8 mouse cellular contexts compared by ENCODE assay signal in the genomic region with DNA sequence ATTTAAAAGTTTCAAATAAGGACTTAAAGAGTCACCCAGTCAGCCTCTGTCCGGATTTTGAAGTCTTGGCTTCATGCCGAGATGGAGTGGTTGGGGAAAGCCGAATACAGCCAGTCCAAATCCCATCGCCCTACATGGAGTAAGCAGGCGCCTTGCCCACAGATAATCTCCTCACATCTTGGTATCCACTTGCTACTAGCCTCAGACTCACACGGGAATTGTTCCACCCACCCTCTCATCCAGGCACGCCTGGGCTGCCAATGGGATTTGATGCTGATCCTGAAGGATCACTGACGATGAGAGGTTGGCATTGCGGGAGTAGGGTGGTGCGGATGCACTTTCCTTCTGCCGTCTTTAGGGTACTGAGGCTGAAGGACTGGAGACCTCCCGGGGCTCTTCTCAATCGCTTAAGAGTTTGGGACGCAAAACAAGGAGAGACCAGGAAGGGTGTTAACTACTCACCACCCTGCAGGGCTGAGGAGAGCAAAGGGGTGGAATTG. TPM values are rescaled to one million over a fixed set of nuclear protein-coding genes. Genes with fewer than 3 reads are reported as not detected.
DNase-seq lines count a peak whose midpoint lies in the region; ATAC-seq and TF ChIP-seq lines count a peak whose summit lies in the region.

Dnajc14 (plus strand) TSS at position 292 of the 500 bp plus-strand sequence.

- TF ChIP-seq CTCF in cortical plate, adult 2 months (IDR thresholded peaks at IDR 0.05; ENCODE audit: extremely low read depth, insufficient read depth, low read length): no peak
- no peak for TF ChIP-seq CTCF in hindbrain, postnatal 0 days (IDR thresholded peaks at IDR 0.05; ENCODE audit: low read depth)

- H3K27me3 ChIP-seq in erythroblast, embryonic 14.5 days (ENCODE audit: control insufficient read depth): peaks cover 24% of the 10 kb centered on the region
- H3K27me3 ChIP-seq in hindbrain, postnatal 0 days (ENCODE audit: insufficient read depth, low read length): no peaks in the 10 kb centered on the region

- H3K4me3 ChIP-seq in erythroblast, embryonic 14.5 days (replicated peaks): peak within 1 kb of the TSS; percentile 91
- peak within 1 kb of the TSS; percentile 94 for H3K4me3 ChIP-seq in cortical plate, adult 2 months (ENCODE audit: insufficient read depth, low read length)
- peak within 1 kb of the TSS; percentile 84 for H3K4me3 ChIP-seq in hindbrain, postnatal 0 days (ENCODE audit: low read length)

- 0% methylated on average over 14 of the region's 14 CpGs for WGBS in hindbrain, postnatal 0 days

- H3K4me2 ChIP-seq in hindbrain, postnatal 0 days (ENCODE audit: low read depth, low read length): peak within 1 kb of the TSS; percentile 92

- ATAC-seq in erythroblast, adult 5-6 weeks (replicated peaks; ENCODE audit: low FRiP score, poor library complexity, severe bottlenecking): no peak
- peak; percentile 31 for ATAC-seq in hindbrain, postnatal 0 days

- no peaks in the 10 kb centered on the region for H3K9me3 ChIP-seq in erythroblast, embryonic 14.5 days (ENCODE audit: control insufficient read depth, low read length)
- no peaks in the 10 kb centered on the region for H3K9me3 ChIP-seq in hindbrain, postnatal 0 days (ENCODE audit: low read length)

- H3K9ac ChIP-seq in hindbrain, postnatal 0 days (replicated peaks; ENCODE audit: low read length): peak within 1 kb of the TSS; percentile 86

- DNase-seq in gastrocnemius, postnatal 14 days: peak; percentile 58
- DNase-seq in hindbrain, postnatal 0 days (ENCODE audit: low spot score): peak; percentile 69
- peak; percentile 55 to 66 for DNase-seq in left cerebral cortex, adult 18-20 months (ENCODE audit: low spot score in 2 of 2)
- DNase-seq in lung, postnatal 36 days: peak; percentile 67
- DNase-seq in right cerebral cortex, adult 2 months (ENCODE audit: low spot score in 2 of 2): peak; percentile 70 to 72

- H3K36me3 ChIP-seq in erythroblast, embryonic 14.5 days (ENCODE audit: control insufficient read depth): peaks cover 31% of the 10 kb centered on the region
- H3K36me3 ChIP-seq in hindbrain, postnatal 0 days (ENCODE audit: insufficient read depth, low read length): peaks cover 4% of the 10 kb centered on the region; the same call in 1 of the 2 replicates

- intact Hi-C loops in gastrocnemius, postnatal 14 days (cut with DNase I; ENCODE audit: low total_unique reads): loop anchor here (10.0 kb wide), 1 partner anchor 59 kb away; the partner anchor contains the start of genes Dgka and Pym1

- peak; percentile 77 for TF ChIP-seq POLR2A in cortical plate, adult 2 months (IDR thresholded peaks at IDR 0.05; ENCODE audit: extremely low read depth, insufficient read depth, low read length)

- H3K4me1 ChIP-seq in erythroblast, embryonic 14.5 days (ENCODE audit: control insufficient read depth): peaks cover 45% of the 10 kb centered on the region
- peaks cover 13% of the 10 kb centered on the region for H3K4me1 ChIP-seq in cortical plate, adult 2 months (ENCODE audit: control insufficient read depth, insufficient read depth, low read length)
- peaks cover 34% of the 10 kb centered on the region for H3K4me1 ChIP-seq in hindbrain, postnatal 0 days (ENCODE audit: insufficient read depth, low read length)

- peak within 1 kb of the TSS; percentile 98 for H3K27ac ChIP-seq in cortical plate, adult 2 months (ENCODE audit: insufficient read depth, low read length)
- peak within 1 kb of the TSS; percentile 98 for H3K27ac ChIP-seq in hindbrain, postnatal 0 days

RNA-seq across cellular contexts. Expression of gene Dnajc14, which starts in this region (rescaled TPM):
- 0.94 and 1.2 TPM in 2 replicates for polyA plus RNA-seq in erythroblast, embryonic 14.5 days (2012)
- 16.5 and 17.6 TPM in 2 replicates for total RNA-seq in erythroblast, adult 5-6 weeks (2015; ENCODE audit: low replicate concordance)
- 9.5 and 9.6 TPM in 2 replicates for total RNA-seq in erythroblast, adult 5-6 weeks (2017; ENCODE audit: low replicate concordance)
- 23.0 and 23.9 TPM in 2 replicates for polyA plus RNA-seq in cortical plate, adult 2 months (2012; rRNA removed)
- total RNA-seq in gastrocnemius, postnatal 14 days (2021): 10 to 100 TPM; 23.3 to 24.5 TPM
- total RNA-seq in hindbrain, postnatal 0 days (2014; rRNA removed): 28.6 and 30.9 TPM in 2 replicates
- polyA plus RNA-seq in hindbrain, postnatal 0 days (2015; fragmentation: Nextera tagmentation; extraction: Ambion mirVana): 32.7 and 37.0 TPM in 2 replicates
- total RNA-seq in left cerebral cortex, adult 18-20 months (2021): 10 to 100 TPM; 64.6 to 67.0 TPM

Comparison
In these comparisons a context has a peak if more than half of its experiments do, and no peak if none do; other contexts are left out.
1. RNA of gene Dnajc14 (polyA plus RNA-seq): 32.7 to 37.0 TPM in hindbrain, postnatal 0 days and 23.0 to 23.9 TPM in cortical plate, adult 2 months; 0.94 to 1.2 TPM in erythroblast, embryonic 14.5 days; every median in the first group is over 10 times any median in the second.
2. Peak in every context shown above with its lines, with median percentiles within 50 percentile points of each other: H3K4me3 ChIP-seq and DNase-seq.